17 mouse cellular contexts compared by ENCODE assay signal in genomic region chr9:110895507-110895906, GRCm38 (mm10). TPM values are rescaled to one million over a fixed set of nuclear protein-coding genes. Genes with fewer than 3 reads are reported as not detected.
DNase-seq lines count a peak whose midpoint lies in the region; ATAC-seq and TF ChIP-seq lines count a peak whose summit lies in the region.
"Had no signal": no experiment of that assay in that cellular context is flagged by ENCODE, and none has a peak within 500 bp of the region (broad histone marks: within the 10 kb centered on the region; RNA-seq: fewer than 3 reads in every experiment).

No protein-coding gene starts in this region.

- H3K27me3 ChIP-seq in forebrain, embryonic 10.5 days (ENCODE audit: poor library complexity, severe bottlenecking): peaks cover 34% of the 10 kb centered on the region
- H3K27me3 ChIP-seq in forebrain, postnatal 0 days (ENCODE audit: insufficient read depth, low read length): no peaks in the 10 kb centered on the region
- H3K27me3 ChIP-seq in liver, embryonic 14.5 days (ENCODE audit: control insufficient read depth, insufficient read depth, low read length): no peaks in the 10 kb centered on the region
- 0 out of 2 replicates have a peak, but pooled peaks cover 5% of the 10 kb centered on the region for H3K27me3 ChIP-seq in liver, embryonic 12.5 days (replicated peaks)
- no peaks in the 10 kb centered on the region; the same call in 1 of the 2 replicates for H3K27me3 ChIP-seq in embryonic facial prominence, embryonic 11.5 days (ENCODE audit: control insufficient read depth, insufficient read depth, low read length)

- no peak for ATAC-seq in forebrain, postnatal 0 days
- ATAC-seq in liver, embryonic 14.5 days (ENCODE audit: insufficient read depth): no peak
- ATAC-seq in liver, embryonic 12.5 days: no peak
- peak; percentile 12; the same call in 1 of the 2 replicates for ATAC-seq in embryonic facial prominence, embryonic 11.5 days (replicated peaks; ENCODE audit: insufficient number of reproducible peaks, low FRiP score, low TSS enrichment, low read depth)

- 48% methylated on average over 5 of the region's 5 CpGs for WGBS in forebrain, embryonic 10.5 days
- 52% methylated on average over 5 of the region's 5 CpGs for WGBS in forebrain, postnatal 0 days
- 32% methylated on average over 5 of the region's 5 CpGs for WGBS in liver, embryonic 14.5 days (ENCODE audit: insufficient replicate concordance)
- WGBS in liver, embryonic 12.5 days (ENCODE audit: insufficient replicate concordance): 40% methylated on average over 5 of the region's 5 CpGs
- 51% methylated on average over 5 of the region's 5 CpGs for WGBS in embryonic facial prominence, embryonic 11.5 days

- no peaks in the 10 kb centered on the region for H3K36me3 ChIP-seq in forebrain, embryonic 10.5 days (replicated peaks)
- H3K36me3 ChIP-seq in forebrain, postnatal 0 days (ENCODE audit: insufficient read depth): no peaks in the 10 kb centered on the region
- no peaks in the 10 kb centered on the region for H3K36me3 ChIP-seq in liver, embryonic 14.5 days (replicated peaks; ENCODE audit: control insufficient read depth, insufficient read depth, low read depth)
- peaks cover 3% of the 10 kb centered on the region; the same call in 1 of the 2 replicates for H3K36me3 ChIP-seq in liver, embryonic 12.5 days
- H3K36me3 ChIP-seq in embryonic facial prominence, embryonic 11.5 days (replicated peaks; ENCODE audit: control insufficient read depth, insufficient read depth, low read depth, low read length): no peaks in the 10 kb centered on the region
- H3K36me3 ChIP-seq: limb, embryonic 15.5 days had no signal

- no peak for TF ChIP-seq CTCF in forebrain, postnatal 0 days (IDR thresholded peaks at IDR 0.05; ENCODE audit: low read depth)
- peak; percentile 32; the same call in 1 of the 2 replicates for TF ChIP-seq CTCF in liver, embryonic 14.5 days (IDR thresholded peaks at IDR 0.05; ENCODE audit: low read depth)

- no peak for DNase-seq in forebrain, embryonic 10.5 days (ENCODE audit: extremely low spot score, low spot score)
- DNase-seq in forebrain, postnatal 0 days: no peak
- no peak for DNase-seq in liver, embryonic 14.5 days (ENCODE audit: low read depth in 3 of 3, low spot score in 3 of 3)
- no peak for DNase-seq in embryonic facial prominence, embryonic 11.5 days (ENCODE audit: low spot score)
- DNase-seq in thymus, postnatal 25 days: peak; percentile 89
- DNase-seq in adrenal gland, adult 18-20 months (ENCODE audit: low spot score in 2 of 2): no peak
- DNase-seq in heart, adult 8-10 months (ENCODE audit: low spot score): no peak
- DNase-seq: cerebellum, adult 9-11 months; embryo, embryonic 11 days; lung, embryonic 14.5 days had no signal

- H3K4me3 ChIP-seq in forebrain, embryonic 10.5 days: peak overlapping the region; percentile 35; the same call in 1 of the 2 replicates
- H3K4me3 ChIP-seq in forebrain, postnatal 0 days (ENCODE audit: low read depth, low read length): no peak overlapping the region
- no peak overlapping the region for H3K4me3 ChIP-seq in liver, embryonic 14.5 days (ENCODE audit: insufficient read depth in 1 of 2, low read depth in 2 of 2, low read length in 2 of 2)
- no peak overlapping the region for H3K4me3 ChIP-seq in liver, embryonic 12.5 days
- no peak overlapping the region for H3K4me3 ChIP-seq in embryonic facial prominence, embryonic 11.5 days (ENCODE audit: low read depth, low read length)
- H3K4me3 ChIP-seq: left cerebral cortex, adult 2 months; limb, embryonic 15.5 days had no signal

- H3K4me1 ChIP-seq in forebrain, embryonic 10.5 days: peaks cover 31% of the 10 kb centered on the region
- H3K4me1 ChIP-seq in forebrain, postnatal 0 days (ENCODE audit: insufficient read depth): no peaks in the 10 kb centered on the region
- no peaks in the 10 kb centered on the region for H3K4me1 ChIP-seq in liver, embryonic 14.5 days (replicated peaks; ENCODE audit: control insufficient read depth in 2 of 2, insufficient read depth in 2 of 2, low read length in 1 of 2)
- H3K4me1 ChIP-seq in liver, embryonic 12.5 days: peaks cover 18% of the 10 kb centered on the region; the same call in 1 of the 2 replicates
- no peaks in the 10 kb centered on the region for H3K4me1 ChIP-seq in embryonic facial prominence, embryonic 11.5 days (ENCODE audit: control insufficient read depth, insufficient read depth, low read length)

- no peak for TF ChIP-seq EP300 in liver, embryonic 14.5 days (IDR thresholded peaks at IDR 0.05; ENCODE audit: low read depth)

- H3K4me2 ChIP-seq in forebrain, postnatal 0 days (ENCODE audit: low read depth): no peak overlapping the region
- H3K4me2 ChIP-seq in liver, embryonic 14.5 days (ENCODE audit: low read depth): no peak overlapping the region
- no peak overlapping the region for H3K4me2 ChIP-seq in liver, embryonic 12.5 days
- H3K4me2 ChIP-seq in embryonic facial prominence, embryonic 11.5 days (ENCODE audit: low read depth, low read length): no peak overlapping the region

- no peak overlapping the region for H3K9ac ChIP-seq in forebrain, postnatal 0 days
- H3K9ac ChIP-seq in liver, embryonic 14.5 days (replicated peaks): no peak overlapping the region
- H3K9ac ChIP-seq in liver, embryonic 12.5 days: no peak overlapping the region
- H3K9ac ChIP-seq in embryonic facial prominence, embryonic 11.5 days (replicated peaks; ENCODE audit: low read length): no peak overlapping the region
- H3K9ac ChIP-seq: limb, embryonic 15.5 days; lung, embryonic 14.5 days had no signal

- H3K27ac ChIP-seq in forebrain, embryonic 10.5 days: peak overlapping the region; percentile 44
- H3K27ac ChIP-seq in forebrain, postnatal 0 days (ENCODE audit: low read depth, low read length): no peak overlapping the region
- H3K27ac ChIP-seq in liver, embryonic 14.5 days: no peak overlapping the region
- no peak overlapping the region for H3K27ac ChIP-seq in liver, embryonic 12.5 days
- no peak overlapping the region for H3K27ac ChIP-seq in embryonic facial prominence, embryonic 11.5 days (replicated peaks; ENCODE audit: low read depth, low read length)
- H3K27ac ChIP-seq: left cerebral cortex, adult 2 months; limb, embryonic 15.5 days had no signal

- no peaks in the 10 kb centered on the region for H3K9me3 ChIP-seq in forebrain, embryonic 10.5 days
- H3K9me3 ChIP-seq in forebrain, postnatal 0 days (ENCODE audit: low read length): no peaks in the 10 kb centered on the region
- no peaks in the 10 kb centered on the region for H3K9me3 ChIP-seq in liver, embryonic 14.5 days (ENCODE audit: control insufficient read depth, low read length)
- no peaks in the 10 kb centered on the region for H3K9me3 ChIP-seq in liver, embryonic 12.5 days (replicated peaks)
- H3K9me3 ChIP-seq in embryonic facial prominence, embryonic 11.5 days (replicated peaks; ENCODE audit: control insufficient read depth, low read length): no peaks in the 10 kb centered on the region
- H3K9me3 ChIP-seq: limb, embryonic 15.5 days had no signal

RNA-seq across cellular contexts. Expression of gene Tmie, which starts 15.6 kb away (rescaled TPM):
- polyA plus RNA-seq in forebrain, embryonic 10.5 days (2016; fragmentation: Nextera tagmentation; extraction: Ambion mirVana): 0.14 and 0.26 TPM in 2 replicates
- 2.5 and 5.3 TPM in 2 replicates for total RNA-seq in forebrain, postnatal 0 days (2014; rRNA removed)
- polyA plus RNA-seq in forebrain, postnatal 0 days (2015; fragmentation: Nextera tagmentation; extraction: Ambion mirVana): 2.3 and 4.0 TPM in 2 replicates
- 0.62 and 0.97 TPM in 2 replicates for polyA plus RNA-seq in liver, embryonic 14.5 days (2012; rRNA removed)
- polyA plus RNA-seq in liver, embryonic 14.5 days (2014; fragmentation: Nextera tagmentation; extraction: Ambion mirVana): 0.94 and 1.1 TPM in 2 replicates
- 1.4 and 1.6 TPM in 2 replicates for polyA plus RNA-seq in liver, embryonic 12.5 days (2016; fragmentation: Nextera tagmentation; extraction: Ambion mirVana)
- polyA plus RNA-seq in embryonic facial prominence, embryonic 11.5 days (2014; fragmentation: Nextera tagmentation; extraction: Ambion mirVana): 0.13 and 0.29 TPM in 2 replicates
- 1 to 10 TPM; 2.1 to 4.7 TPM for total RNA-seq in adrenal gland, adult 18-20 months (2021)
- 1 to 10 TPM; 1.1 to 2.0 (median 1.6) TPM for total RNA-seq in heart, adult 8-10 months (2022)
- total RNA-seq: megakaryocyte, adult 5-6 weeks had no signal

RNA-seq across cellular contexts. Expression of gene Als2cl, which starts 15.8 kb away (rescaled TPM):
- polyA plus RNA-seq in forebrain, embryonic 10.5 days (2016; fragmentation: Nextera tagmentation; extraction: Ambion mirVana): 0.90 and 0.97 TPM in 2 replicates
- 3.8 and 4.6 TPM in 2 replicates for total RNA-seq in forebrain, postnatal 0 days (2014; rRNA removed)
- 0.49 and 1.6 TPM in 2 replicates for polyA plus RNA-seq in forebrain, postnatal 0 days (2015; fragmentation: Nextera tagmentation; extraction: Ambion mirVana)
- 2.9 and 3.3 TPM in 2 replicates for polyA plus RNA-seq in liver, embryonic 14.5 days (2012; rRNA removed)
- 1.1 and 1.3 TPM in 2 replicates for polyA plus RNA-seq in liver, embryonic 14.5 days (2014; fragmentation: Nextera tagmentation; extraction: Ambion mirVana)
- polyA plus RNA-seq in liver, embryonic 12.5 days (2016; fragmentation: Nextera tagmentation; extraction: Ambion mirVana): 2.4 and 3.2 TPM in 2 replicates
- 1.1 TPM in 2 replicates for polyA plus RNA-seq in embryonic facial prominence, embryonic 11.5 days (2014; fragmentation: Nextera tagmentation; extraction: Ambion mirVana)
- total RNA-seq in adrenal gland, adult 18-20 months (2021): 10 to 100 TPM; 16.5 to 32.6 TPM
- 10 to 100 TPM; 11.5 to 19.1 (median 14.7) TPM for total RNA-seq in heart, adult 8-10 months (2022)

RNA-seq across cellular contexts. Expression of gene Fam240a, which starts 21.2 kb away (rescaled TPM):
- not detected in 2 replicates for polyA plus RNA-seq in forebrain, embryonic 10.5 days (2016; fragmentation: Nextera tagmentation; extraction: Ambion mirVana)
- 0.54 TPM in 1 of 2 replicates, not detected in the other for total RNA-seq in forebrain, postnatal 0 days (2014; rRNA removed)
- 0.58 TPM in 1 of 2 replicates, not detected in the other for polyA plus RNA-seq in forebrain, postnatal 0 days (2015; fragmentation: Nextera tagmentation; extraction: Ambion mirVana)
- not detected in 2 replicates for polyA plus RNA-seq in liver, embryonic 14.5 days (2012; rRNA removed)
- not detected in 2 replicates for polyA plus RNA-seq in liver, embryonic 14.5 days (2014; fragmentation: Nextera tagmentation; extraction: Ambion mirVana)
- not detected in 2 replicates for polyA plus RNA-seq in liver, embryonic 12.5 days (2016; fragmentation: Nextera tagmentation; extraction: Ambion mirVana)
- not detected in 2 replicates for polyA plus RNA-seq in embryonic facial prominence, embryonic 11.5 days (2014; fragmentation: Nextera tagmentation; extraction: Ambion mirVana)
- not detected for total RNA-seq in adrenal gland, adult 18-20 months (2021)
- total RNA-seq in heart, adult 8-10 months (2022): not detected
- total RNA-seq: heart, postnatal 25 days; left cerebral cortex, adult 2 months; megakaryocyte, adult 5-6 weeks; midbrain, postnatal 0 days had no signal
- polyA plus RNA-seq: large intestine, adult 2 months; limb, embryonic 15.5 days; lung, embryonic 14.5 days; midbrain, postnatal 0 days had no signal

RNA-seq across cellular contexts. Expression of gene Prss50, which starts 37.7 kb away (rescaled TPM):
- 0.76 and 1.1 TPM in 2 replicates for polyA plus RNA-seq in forebrain, embryonic 10.5 days (2016; fragmentation: Nextera tagmentation; extraction: Ambion mirVana)
- total RNA-seq in forebrain, postnatal 0 days (2014; rRNA removed): 0.24 TPM in 1 of 2 replicates, not detected in the other
- 0.54 and 0.63 TPM in 2 replicates for polyA plus RNA-seq in forebrain, postnatal 0 days (2015; fragmentation: Nextera tagmentation; extraction: Ambion mirVana)
- polyA plus RNA-seq in liver, embryonic 14.5 days (2012; rRNA removed): 7.4 and 7.9 TPM in 2 replicates
- 14.9 and 19.3 TPM in 2 replicates for polyA plus RNA-seq in liver, embryonic 14.5 days (2014; fragmentation: Nextera tagmentation; extraction: Ambion mirVana)
- polyA plus RNA-seq in liver, embryonic 12.5 days (2016; fragmentation: Nextera tagmentation; extraction: Ambion mirVana): 27.5 and 30.9 TPM in 2 replicates
- polyA plus RNA-seq in embryonic facial prominence, embryonic 11.5 days (2014; fragmentation: Nextera tagmentation; extraction: Ambion mirVana): 0.26 and 0.69 TPM in 2 replicates
- total RNA-seq in adrenal gland, adult 18-20 months (2021): not detected
- not detected for total RNA-seq in heart, adult 8-10 months (2022)
- total RNA-seq: heart, postnatal 25 days had no signal
- polyA plus RNA-seq: large intestine, adult 2 months; lung, embryonic 14.5 days had no signal

RNA-seq across cellular contexts. Expression of gene Tdgf1, which starts 50.5 kb away (rescaled TPM):
- polyA plus RNA-seq in forebrain, embryonic 10.5 days (2016; fragmentation: Nextera tagmentation; extraction: Ambion mirVana): 0.34 and 0.61 TPM in 2 replicates
- total RNA-seq in forebrain, postnatal 0 days (2014; rRNA removed): not detected in 2 replicates
- polyA plus RNA-seq in forebrain, postnatal 0 days (2015; fragmentation: Nextera tagmentation; extraction: Ambion mirVana): 0.09 and 0.12 TPM in 2 replicates
- polyA plus RNA-seq in liver, embryonic 14.5 days (2012; rRNA removed): not detected in 2 replicates
- polyA plus RNA-seq in liver, embryonic 14.5 days (2014; fragmentation: Nextera tagmentation; extraction: Ambion mirVana): not detected in 2 replicates
- not detected in 2 replicates for polyA plus RNA-seq in liver, embryonic 12.5 days (2016; fragmentation: Nextera tagmentation; extraction: Ambion mirVana)
- not detected in 2 replicates for polyA plus RNA-seq in embryonic facial prominence, embryonic 11.5 days (2014; fragmentation: Nextera tagmentation; extraction: Ambion mirVana)
- not detected for total RNA-seq in adrenal gland, adult 18-20 months (2021)
- not detected for total RNA-seq in heart, adult 8-10 months (2022)
- total RNA-seq: heart, postnatal 25 days; megakaryocyte, adult 5-6 weeks; midbrain, postnatal 0 days had no signal
- polyA plus RNA-seq: large intestine, adult 2 months; lung, embryonic 14.5 days; midbrain, postnatal 0 days had no signal
